Comparison of ENCODE assay signal across 16 mouse cellular contexts in the genomic region with DNA sequence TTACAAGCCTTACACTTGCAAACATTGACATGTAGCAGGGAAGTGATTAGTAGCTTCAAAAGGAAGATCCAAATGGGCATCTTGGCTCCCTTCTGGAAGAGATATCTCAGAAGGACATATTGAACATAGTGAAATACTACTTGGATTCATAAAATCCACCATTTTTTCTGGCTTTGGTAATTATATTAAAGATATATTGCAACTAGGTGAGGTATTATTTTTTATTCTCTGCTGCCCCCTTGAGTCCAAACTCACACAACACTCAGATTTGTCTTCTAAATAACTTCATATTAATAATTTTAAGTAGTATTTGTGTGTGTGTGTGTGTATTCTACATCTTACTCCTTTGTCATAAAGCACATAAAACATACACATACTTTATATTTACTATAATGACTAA.
DNase-seq lines count a peak whose midpoint lies in the region; ATAC-seq and TF ChIP-seq lines count a peak whose summit lies in the region.
"Had no signal": no experiment of that assay in that cellular context is flagged by ENCODE, and none has a peak within 500 bp of the region (broad histone marks: within the 10 kb centered on the region; RNA-seq: fewer than 3 reads in every experiment).

No protein-coding gene starts in this region.

- peak in 1 of 3 experiments; percentile 20; a peak in 1 of 6 replicates for TF ChIP-seq CTCF in MEL (IDR thresholded peaks at IDR 0.05 in 2 of 3, conservative IDR thresholded peaks at IDR 0.05 in 1 of 3; ENCODE audit: control insufficient read depth in 1 of 3, insufficient read depth in 1 of 3, low read depth in 2 of 3, low read length in 3 of 3, poor library complexity in 1 of 3, severe bottlenecking in 1 of 3)

- intact Hi-C loops in left cerebral cortex, postnatal 25 days (cut with DNase I) = no loop called here
- intact Hi-C loops in left cerebral cortex, postnatal 4 days (cut with DNase I) = no loop called here

- H3K9me3 ChIP-seq in hindbrain, embryonic 11.5 days (ENCODE audit: control insufficient read depth, low read length) = no peaks in the 10 kb centered on the region
- no peaks in the 10 kb centered on the region for H3K9me3 ChIP-seq in hindbrain, embryonic 16.5 days (ENCODE audit: control insufficient read depth, low read length)
- no peaks in the 10 kb centered on the region for H3K9me3 ChIP-seq in MEL (replicated peaks; ENCODE audit: insufficient read depth, low read length)
- H3K9me3 ChIP-seq: hindbrain, embryonic 12.5 days; limb, embryonic 12.5 days had no signal

- H3K4me2 ChIP-seq in hindbrain, embryonic 11.5 days (replicated peaks; ENCODE audit: low read depth, low read length) = no peak overlapping the region
- H3K4me2 ChIP-seq in hindbrain, embryonic 16.5 days (ENCODE audit: low read length) = no peak overlapping the region
- H3K4me2 ChIP-seq: hindbrain, embryonic 12.5 days; limb, embryonic 12.5 days had no signal

- TF ChIP-seq EP300 in MEL (IDR thresholded peaks at IDR 0.05; ENCODE audit: low read depth in 1 of 2, low read length in 2 of 2) = no peak

- H3K4me1 ChIP-seq in hindbrain, embryonic 11.5 days (replicated peaks; ENCODE audit: control insufficient read depth, insufficient read depth, low read length) = no peaks in the 10 kb centered on the region
- no peaks in the 10 kb centered on the region for H3K4me1 ChIP-seq in hindbrain, embryonic 16.5 days (ENCODE audit: control insufficient read depth, insufficient read depth, low read depth, low read length)
- no peaks in the 10 kb centered on the region for H3K4me1 ChIP-seq in MEL (ENCODE audit: control insufficient read depth in 1 of 2, insufficient read depth in 2 of 2, low read length in 2 of 2)
- H3K4me1 ChIP-seq: hindbrain, embryonic 12.5 days; limb, embryonic 12.5 days had no signal

- no peak for TF ChIP-seq POLR2A in MEL (IDR thresholded peaks at IDR 0.05; ENCODE audit: control insufficient read depth in 1 of 2, insufficient read depth in 1 of 2, low read depth in 1 of 2, low read length in 2 of 2, poor library complexity in 1 of 2)

- peak; percentile 1 for DNase-seq in hindbrain, embryonic 11.5 days (ENCODE audit: low spot score)
- DNase-seq in left cerebral cortex, postnatal 25 days (ENCODE audit: low spot score in 2 of 2) = peak; percentile 2 to 3
- DNase-seq in left cerebral cortex, postnatal 4 days = no peak
- DNase-seq in MEL (ENCODE audit: low read depth, low spot score) = peak; percentile 8
- DNase-seq in embryo, embryonic 9.5 days (ENCODE audit: extremely low spot score) = peak; percentile 0
- DNase-seq in thymus, postnatal 36 days = no peak
- DNase-seq: adrenal gland, adult 2 months; cerebellum, adult 9-11 months; liver, postnatal 0 days; right cerebral cortex, postnatal 25 days; thymus, adult 2 months had no signal

- no peaks in the 10 kb centered on the region for H3K79me2 ChIP-seq in MEL (ENCODE audit: control insufficient read depth, insufficient read depth, low read length, poor library complexity)

- no peaks in the 10 kb centered on the region for H3K36me3 ChIP-seq in hindbrain, embryonic 11.5 days (ENCODE audit: control insufficient read depth, insufficient read depth, low read length)
- H3K36me3 ChIP-seq in hindbrain, embryonic 16.5 days (ENCODE audit: control insufficient read depth, insufficient read depth, low read length) = no peaks in the 10 kb centered on the region
- H3K36me3 ChIP-seq in MEL (ENCODE audit: control insufficient read depth in 1 of 2, insufficient read depth in 2 of 2, low read length in 2 of 2) = no peaks in the 10 kb centered on the region
- H3K36me3 ChIP-seq: hindbrain, embryonic 12.5 days; limb, embryonic 12.5 days had no signal

- no peak overlapping the region for H3K4me3 ChIP-seq in hindbrain, embryonic 11.5 days (ENCODE audit: low read depth, low read length)
- no peak overlapping the region for H3K4me3 ChIP-seq in hindbrain, embryonic 16.5 days (ENCODE audit: low read length)
- no peak overlapping the region for H3K4me3 ChIP-seq in MEL (ENCODE audit: control insufficient read depth in 1 of 2, insufficient read depth in 1 of 2, low read depth in 2 of 2, low read length in 2 of 2)
- H3K4me3 ChIP-seq: hindbrain, embryonic 12.5 days; limb, embryonic 12.5 days had no signal

- no peak overlapping the region for H3K27ac ChIP-seq in hindbrain, embryonic 11.5 days (ENCODE audit: low read depth, low read length)
- no peak overlapping the region for H3K27ac ChIP-seq in hindbrain, embryonic 16.5 days (ENCODE audit: low read depth, low read length)
- no peak overlapping the region for H3K27ac ChIP-seq in MEL (ENCODE audit: control insufficient read depth, low read depth, low read length)
- H3K27ac ChIP-seq: hindbrain, embryonic 12.5 days; limb, embryonic 12.5 days; macrophage had no signal

- H3K9ac ChIP-seq in hindbrain, embryonic 11.5 days (ENCODE audit: low read depth, low read length) = no peak overlapping the region
- no peak overlapping the region for H3K9ac ChIP-seq in hindbrain, embryonic 16.5 days (ENCODE audit: low read depth, low read length)
- no peak overlapping the region for H3K9ac ChIP-seq in MEL (ENCODE audit: control insufficient read depth, low read depth, low read length, poor library complexity, severe bottlenecking)
- H3K9ac ChIP-seq: hindbrain, embryonic 12.5 days; limb, embryonic 12.5 days; liver, postnatal 0 days had no signal

- H3K27me3 ChIP-seq in hindbrain, embryonic 11.5 days (ENCODE audit: control insufficient read depth, insufficient read depth, low read length) = no peaks in the 10 kb centered on the region
- H3K27me3 ChIP-seq in hindbrain, embryonic 16.5 days (replicated peaks; ENCODE audit: control insufficient read depth, insufficient read depth, low read length) = no peaks in the 10 kb centered on the region
- no peaks in the 10 kb centered on the region for H3K27me3 ChIP-seq in MEL (ENCODE audit: control insufficient read depth in 1 of 2, insufficient read depth in 2 of 2, low read length in 2 of 2)
- H3K27me3 ChIP-seq: CH12.LX; hindbrain, embryonic 12.5 days; limb, embryonic 12.5 days had no signal

- ATAC-seq in hindbrain, embryonic 11.5 days (ENCODE audit: low FRiP score) = no peak
- no peak for ATAC-seq in hindbrain, embryonic 16.5 days
- ATAC-seq: liver, postnatal 0 days had no signal

- TF ChIP-seq RAD21 in MEL (IDR thresholded peaks at IDR 0.05; ENCODE audit: low read depth, low read length) = peak; percentile 47

TF ChIP-seq in MEL, 35 proteins besides CTCF, POLR2A, EP300 and RAD21:
- TF ChIP-seq TBP (IDR thresholded peaks at IDR 0.05; ENCODE audit: low read depth, low read length) = no peak

Comparison
In these comparisons a context has a peak if more than half of its experiments do, and no peak if none do; other contexts are left out.
1. DNase-seq: peak in hindbrain, embryonic 11.5 days (single experiment), left cerebral cortex, postnatal 25 days (2 of 2), MEL (single experiment) and embryo, embryonic 9.5 days (single experiment); none in left cerebral cortex, postnatal 4 days (single experiment) and thymus, postnatal 36 days (0 of 2).